Mouse (Mus musculus): ENCODE results near the gene Rara. TPM values are rescaled to one million over a fixed set of nuclear protein-coding genes. Genes with fewer than 3 reads are reported as not detected.

Gene Rara
- total RNA-seq, 1 experiment from 2014 or later, result 27.7 TPM

DNA sequence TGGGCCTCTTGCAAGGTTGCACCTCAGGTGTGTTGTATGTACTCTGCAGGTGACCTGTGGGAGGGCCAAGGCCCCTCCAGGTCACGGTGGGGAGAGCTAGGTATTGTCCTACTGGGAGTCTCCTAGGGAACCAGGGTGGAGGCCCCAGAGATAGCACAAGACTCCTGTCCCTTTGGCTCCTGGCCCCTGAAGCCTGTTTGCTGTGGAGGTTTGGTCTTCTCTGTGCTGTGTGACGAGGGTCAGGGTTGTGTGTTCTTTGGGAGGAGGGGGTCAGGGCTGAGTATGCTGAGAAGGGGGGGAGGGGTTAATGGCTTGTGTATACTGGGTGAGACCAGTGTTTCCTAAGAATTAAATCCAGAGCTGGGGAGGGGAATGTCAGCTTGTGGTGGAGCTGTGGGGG, 25.7 kb downstream of the Rara start:
- peak; percentile 2 for DNase-seq

DNA sequence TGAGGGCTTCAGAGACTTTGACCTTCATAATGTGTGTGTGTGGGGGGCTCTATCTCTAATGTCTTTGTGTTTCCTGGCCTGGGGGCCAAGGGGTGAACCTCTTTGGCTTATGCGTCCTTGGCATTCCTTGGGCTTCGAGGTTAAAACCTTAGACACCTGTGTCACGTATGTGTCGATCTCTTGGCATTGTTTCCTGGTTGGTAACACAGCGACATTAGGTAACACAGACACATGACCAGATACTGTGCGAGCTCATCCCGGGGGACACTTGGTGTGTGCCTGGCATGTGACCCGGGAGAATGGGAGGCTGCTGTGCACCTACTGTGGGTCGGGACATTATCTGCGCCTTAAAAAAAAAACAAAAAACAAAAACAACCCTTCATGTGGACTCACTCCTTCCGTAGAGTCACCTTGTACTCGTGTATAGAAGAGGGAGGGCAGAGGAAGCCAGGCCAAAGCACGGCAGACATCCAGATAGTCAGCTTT, 26.3 kb downstream of the Rara start:
- peak; percentile 8 for DNase-seq

DNA sequence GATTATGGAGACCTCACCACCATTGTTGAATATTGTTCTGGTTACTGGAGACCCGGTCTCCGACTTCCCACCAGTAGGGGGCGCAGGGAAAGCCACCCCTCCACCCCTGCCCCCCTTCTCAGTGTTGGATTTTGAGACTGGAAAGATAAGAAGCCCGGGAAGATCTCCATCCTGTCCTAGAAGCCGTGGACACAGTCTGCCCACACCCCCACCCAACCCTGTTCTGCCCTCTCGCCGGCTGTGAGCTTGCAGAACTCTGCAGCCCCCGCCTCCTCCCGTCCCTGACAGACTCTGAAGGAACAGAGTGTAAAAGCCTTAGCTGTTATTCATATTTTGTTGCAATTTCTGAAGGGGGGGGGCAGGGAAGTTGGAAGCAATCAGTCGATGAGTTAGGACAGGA, 26.8 kb downstream of the Rara start:
- peak; percentile 83 for DNase-seq

DNA sequence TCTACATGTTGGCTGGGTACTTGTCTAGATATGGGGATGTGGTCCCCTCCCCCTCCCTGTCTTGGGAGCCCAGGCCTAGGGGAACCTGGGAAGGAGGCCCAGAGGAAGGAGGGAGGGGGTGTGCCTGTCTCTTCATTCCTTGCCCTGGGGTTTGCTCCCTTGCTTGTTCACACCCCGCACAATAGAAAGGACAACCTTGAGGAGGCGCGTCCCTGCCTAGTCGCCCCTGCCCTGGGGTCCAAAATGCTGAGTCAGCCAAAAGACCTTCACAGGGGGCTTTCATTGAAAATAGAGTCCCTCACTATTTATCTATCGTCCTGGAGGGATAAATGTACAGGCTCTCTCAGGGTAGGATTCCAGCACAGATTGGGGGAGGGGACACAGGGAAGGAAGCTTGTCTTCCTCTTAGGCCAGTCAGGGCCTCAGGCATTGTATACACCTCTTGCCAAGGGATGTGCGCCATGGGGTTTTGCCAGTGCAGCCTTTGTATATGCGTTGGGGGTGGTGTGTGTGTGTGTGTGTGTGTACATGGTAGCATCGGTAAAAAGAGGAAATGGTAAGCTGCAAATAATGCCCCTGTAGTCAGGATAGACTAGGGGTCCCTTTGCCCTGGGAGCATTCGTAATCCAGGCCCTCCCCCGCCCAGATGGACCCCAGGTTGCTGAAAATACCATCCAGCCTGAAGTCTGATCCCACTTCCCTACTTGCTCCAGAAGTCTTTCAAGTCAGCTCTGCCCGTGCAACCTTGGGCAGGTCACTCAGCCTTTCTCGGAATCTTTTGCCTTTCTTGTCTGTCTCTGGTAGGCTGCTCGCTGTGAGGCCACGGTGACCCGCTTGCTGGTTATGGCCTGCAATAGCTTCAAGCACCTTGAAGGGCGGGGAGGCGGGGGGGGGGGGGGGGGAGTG, 27.4 kb downstream of the Rara start:
- no peak for DNase-seq

DNA sequence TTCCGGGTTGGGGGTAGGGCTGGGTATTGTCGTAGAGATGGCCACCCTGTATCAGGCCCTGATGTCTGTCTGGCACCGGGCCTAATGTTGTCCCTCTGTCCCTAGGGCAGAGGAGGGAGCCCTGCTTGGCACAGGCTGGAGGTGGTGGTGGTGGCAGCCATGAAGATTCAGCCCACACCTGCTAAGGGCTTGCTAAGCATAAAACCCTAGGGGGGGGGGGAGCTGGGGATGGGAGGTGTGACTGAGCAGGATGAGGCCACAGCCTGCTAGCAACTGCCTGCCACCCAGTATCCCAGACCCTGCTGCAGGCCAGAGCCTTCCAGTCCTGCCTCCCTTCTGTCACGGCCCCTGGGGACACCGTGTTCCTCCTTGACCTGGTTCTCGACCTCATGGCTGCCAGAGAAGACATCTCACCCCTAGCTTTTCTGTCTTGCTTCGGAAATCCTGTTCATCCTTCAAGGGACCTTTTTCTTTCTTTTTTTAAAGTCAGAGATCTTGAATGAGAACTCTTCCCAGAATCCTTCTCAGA, 28.2 kb downstream of the Rara start:
- DNase-seq, result peak; percentile 46

DNA sequence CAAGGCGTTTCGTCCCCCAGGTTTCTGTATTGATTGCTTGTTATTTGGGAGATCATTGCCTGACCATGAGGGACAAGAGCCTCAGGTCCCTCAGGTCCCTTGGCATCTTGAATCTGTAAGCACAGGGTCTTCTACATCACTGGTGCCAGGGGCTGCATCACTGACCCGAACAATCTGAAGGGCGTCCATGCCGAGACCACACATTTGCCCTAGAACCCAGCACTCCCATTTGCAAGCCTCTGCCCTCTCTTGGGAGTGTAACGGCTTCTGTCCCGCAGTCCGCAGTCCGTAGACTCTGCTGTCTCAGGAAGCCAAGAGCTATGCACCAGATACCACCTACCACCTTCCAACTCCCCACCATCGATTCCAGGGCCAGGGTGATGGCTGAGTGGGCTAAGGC, 28.7 kb downstream of the Rara start:
- DNase-seq, result no peak

DNA sequence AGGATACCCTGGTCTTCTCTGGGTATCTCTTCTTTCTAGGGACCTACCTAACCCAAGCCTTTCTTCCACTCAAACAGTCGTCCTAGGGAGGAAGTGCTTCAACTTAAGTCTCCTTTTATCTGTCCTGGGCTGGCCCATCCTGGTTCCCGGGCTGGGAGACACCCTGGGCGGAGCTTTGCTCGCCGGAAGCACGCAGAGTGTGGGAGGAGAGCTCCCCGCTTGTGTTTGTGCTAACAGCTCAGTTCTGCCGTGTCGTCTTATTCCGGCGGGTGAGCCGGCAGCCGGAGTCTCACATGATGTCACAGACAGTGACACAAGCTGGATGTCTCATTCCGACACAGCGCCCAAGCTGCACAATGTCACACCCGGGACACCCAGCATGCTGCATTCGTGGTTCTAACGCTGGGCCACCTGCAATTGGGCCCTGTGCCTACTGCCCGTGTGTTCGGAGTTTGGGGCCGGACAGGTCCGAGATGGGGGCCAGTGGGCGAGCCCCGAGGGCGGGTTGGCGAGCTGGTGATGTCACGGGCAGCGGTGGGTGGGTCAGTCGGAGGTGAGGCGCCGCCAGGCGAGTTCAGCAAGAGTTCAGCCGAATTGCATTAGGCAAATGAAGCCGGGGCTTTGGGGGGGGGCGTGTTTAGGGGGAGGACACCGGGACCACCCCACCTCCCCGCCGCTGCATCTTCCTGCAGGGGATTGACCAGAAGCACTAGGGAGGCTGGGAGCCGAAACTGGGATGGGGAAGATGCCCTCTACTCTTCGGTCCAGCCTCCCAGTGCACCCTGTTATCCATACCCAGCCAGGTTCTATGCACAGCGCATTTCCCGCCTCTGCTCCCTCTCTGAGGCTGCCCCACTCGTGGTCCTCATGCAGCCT, 32.1 kb downstream of the Rara start:
- peak; percentile 81 for DNase-seq

DNA sequence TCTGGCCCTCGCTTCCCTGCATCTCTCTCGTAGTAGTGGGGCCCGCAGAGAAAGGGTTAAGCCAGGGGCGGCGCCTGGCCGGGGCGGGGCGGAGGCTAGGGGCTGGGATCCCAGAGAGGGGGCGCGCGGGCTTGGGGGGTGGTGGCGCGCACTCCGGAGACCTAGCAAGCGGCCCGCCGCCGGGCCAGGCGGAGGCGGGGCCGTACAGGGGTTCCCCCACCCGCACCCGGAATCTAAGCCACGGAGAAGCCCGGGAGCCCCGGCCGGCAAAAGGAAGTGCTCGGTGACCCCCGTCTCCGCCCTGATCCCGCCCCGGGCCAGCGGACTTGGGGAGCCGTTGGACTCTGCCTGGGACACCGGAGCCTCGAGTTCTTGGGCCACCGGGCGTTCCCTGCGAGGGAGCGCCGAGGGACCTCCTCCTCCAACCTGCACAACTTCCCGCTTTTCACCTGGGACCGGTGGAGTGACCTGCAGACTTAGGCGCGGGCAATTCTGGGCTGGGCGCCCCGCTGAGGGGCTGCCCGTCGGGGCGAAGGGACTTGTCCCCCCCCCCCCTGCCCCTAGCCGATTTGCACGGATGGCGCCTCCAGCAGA, 32.8 kb downstream of the Rara start:
- peak; percentile 84 for DNase-seq

DNA sequence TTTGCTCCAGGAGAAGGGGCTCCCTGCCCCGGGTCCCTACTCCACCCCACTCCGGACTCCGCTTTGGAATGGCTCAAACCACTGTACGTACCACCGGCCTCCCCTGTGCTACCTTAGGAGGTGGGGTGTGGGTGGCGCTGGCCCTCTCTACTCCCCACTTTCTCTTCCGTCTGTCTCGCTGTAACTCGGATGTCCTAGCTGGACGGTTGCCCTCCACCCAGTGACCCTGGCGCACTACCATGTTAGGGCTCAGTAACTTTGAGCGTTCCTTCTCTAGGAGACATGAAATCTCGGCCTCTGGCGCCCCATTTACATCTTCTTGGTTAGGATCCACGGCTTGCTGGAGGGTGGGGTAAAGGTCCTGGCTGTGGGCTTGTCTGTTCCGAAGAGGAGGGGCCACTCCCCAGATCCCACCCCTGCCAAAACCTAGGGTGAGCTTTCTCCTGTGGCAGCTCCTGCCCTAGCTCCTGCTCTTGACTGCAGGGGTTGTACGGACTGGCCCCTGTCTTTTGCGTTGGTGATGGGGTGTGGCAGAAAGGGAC, 33.5 kb downstream of the Rara start:
- peak; percentile 51 for DNase-seq

DNA sequence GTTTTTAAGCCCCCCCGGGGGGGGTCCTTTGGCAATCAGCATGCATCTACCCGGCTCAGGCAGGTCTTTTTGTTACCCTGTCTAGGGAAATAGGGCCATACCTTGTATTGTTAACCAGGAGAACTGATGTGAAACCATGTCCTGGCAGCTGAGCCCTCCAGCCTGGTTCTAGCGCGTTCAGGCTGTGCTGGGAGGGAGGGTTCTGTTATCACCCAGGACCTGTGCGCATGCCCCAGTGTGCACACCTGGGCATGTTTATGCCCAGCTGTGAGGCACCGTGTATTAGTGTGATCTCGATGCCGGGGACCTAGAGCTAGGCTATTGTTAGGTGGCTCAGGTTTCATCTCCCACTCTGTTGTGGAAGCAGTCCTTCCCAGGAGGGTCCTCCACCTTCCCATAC, 34.1 kb downstream of the Rara start:
- DNase-seq, result no peak

DNA sequence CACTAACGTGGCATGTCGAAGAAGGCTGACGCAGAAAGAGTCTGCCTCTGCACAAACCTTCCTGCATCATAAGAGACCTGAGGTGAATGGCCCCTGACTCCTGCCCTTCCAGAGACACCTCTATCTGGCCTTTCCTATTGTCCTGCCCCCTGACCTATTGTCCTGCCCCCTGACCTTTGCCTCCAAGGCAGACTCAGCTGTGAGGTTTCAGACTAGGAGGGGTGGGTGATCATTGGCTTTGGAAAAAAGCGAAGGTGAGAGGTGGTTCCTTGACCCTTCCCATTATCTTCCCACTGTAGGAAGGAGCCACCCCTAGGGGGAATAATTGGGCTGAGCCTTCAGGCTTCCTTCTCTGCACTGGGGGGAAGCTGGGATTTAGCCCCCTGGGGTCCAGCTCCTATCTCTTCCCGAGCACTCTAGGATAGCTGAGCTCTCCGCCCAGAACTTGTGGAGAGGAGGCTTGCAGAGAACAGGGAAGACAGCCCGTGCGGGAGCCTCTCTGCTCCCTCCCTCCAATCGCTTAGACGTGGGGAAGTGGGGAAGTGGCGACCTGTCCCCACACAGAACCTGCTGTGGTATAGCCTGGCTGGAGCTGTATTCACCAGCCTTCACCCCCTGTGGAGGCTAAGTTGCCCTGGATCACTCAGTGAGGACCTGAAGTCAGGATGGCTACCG, 34.9 kb downstream of the Rara start:
- DNase-seq, result no peak

DNA sequence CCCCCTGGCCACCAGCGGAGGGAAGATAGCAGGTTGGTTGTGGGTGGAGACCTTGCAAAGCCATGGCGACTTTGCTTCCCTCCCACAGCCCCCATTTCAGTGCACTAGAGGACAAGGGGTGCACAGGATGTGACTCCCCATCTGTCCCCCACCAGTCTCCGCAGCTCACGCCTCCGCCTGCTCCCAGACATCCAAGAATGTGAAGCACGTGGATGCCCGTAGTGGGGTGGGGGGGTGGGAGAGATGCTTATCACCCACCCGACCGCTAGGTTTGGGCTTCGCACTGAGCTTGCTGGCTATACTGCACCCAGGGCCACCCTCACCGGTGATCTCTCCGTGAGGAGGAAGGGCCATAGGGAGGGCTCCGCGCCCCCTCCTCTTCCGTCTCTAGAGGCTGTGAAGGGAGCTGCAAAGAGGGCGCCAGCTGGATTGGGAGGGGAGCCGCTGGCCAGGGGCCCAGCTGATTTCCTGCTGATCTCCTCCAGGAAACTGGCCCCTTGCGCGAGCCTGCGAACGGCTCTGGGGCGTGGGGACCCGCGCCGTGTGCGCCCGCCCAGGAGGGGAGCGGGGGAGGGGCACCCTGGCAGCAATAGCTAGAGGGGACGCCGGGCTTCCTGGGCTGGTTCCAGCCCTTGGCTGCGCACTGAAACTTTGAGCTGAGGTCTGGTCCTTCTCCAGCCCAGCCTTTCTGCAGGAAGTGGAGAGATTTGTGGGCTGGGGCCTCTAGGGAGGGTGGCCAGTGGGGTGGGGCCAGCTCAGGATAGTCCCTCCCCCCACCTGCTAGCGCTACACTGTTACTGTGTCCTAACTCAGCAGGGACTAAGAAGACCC, 35.8 kb downstream of the Rara start:
- peak; percentile 80 for DNase-seq

DNA sequence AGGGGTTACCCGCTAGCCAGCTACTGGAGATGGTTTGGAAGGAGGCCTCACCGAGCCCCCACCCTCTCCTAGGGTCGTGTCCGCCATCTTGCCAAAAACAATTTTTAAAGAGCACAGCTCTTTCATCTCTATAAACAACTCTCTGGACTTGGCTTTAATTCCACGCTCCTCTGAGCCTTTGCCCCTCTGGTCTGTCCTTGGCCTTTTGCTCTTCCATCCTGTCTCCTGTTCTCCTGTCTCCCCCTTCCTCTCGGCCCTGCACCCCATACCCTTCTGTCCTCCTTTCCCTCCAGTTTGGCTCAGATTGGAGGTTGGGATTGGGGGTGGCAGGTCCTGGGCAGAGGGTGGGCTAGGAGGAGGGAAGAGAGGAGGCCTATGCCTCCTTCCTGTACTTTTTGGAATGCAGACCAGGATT, 36.6 kb downstream of the Rara start:
- DNase-seq, result no peak

DNA sequence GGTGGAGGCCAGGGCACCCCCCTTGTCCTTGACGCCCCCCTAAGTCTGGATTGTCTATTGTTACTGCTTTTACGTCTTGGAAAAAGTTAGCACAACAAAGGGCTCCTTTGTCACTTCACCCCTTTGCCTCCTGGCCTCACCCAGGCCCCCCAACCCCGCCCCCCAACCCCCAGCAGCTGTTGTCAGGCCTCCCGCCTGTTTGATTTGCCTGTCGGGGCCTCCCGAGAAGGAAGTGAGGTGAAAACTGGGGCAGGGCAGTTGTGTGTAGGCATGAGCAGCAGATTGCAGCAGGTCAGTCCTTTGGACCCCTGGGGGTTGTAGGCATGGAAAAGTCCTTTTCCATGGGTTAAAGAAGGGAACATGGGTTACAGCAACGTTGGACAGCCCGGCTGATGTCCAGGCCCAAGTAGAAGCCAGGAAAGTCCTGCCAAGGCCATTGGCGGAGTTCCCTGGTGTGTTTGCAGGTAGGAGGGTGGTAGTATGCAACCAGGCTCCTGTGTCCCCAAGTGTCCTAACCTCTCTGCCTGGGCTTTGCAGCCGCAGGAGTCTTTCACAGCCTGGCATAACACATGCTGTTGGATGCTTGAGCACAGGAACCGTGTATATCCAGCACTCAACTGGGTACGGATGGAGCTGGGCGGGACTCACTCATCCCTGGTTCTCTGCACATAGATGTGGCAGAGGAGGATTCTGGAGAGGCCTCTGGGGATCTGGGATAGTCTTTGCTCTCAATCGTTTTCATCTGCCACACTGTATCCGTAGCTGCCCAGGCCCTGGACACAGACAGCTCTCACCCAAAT, 37.2 kb downstream of the Rara start:
- DNase-seq, result no peak

DNA sequence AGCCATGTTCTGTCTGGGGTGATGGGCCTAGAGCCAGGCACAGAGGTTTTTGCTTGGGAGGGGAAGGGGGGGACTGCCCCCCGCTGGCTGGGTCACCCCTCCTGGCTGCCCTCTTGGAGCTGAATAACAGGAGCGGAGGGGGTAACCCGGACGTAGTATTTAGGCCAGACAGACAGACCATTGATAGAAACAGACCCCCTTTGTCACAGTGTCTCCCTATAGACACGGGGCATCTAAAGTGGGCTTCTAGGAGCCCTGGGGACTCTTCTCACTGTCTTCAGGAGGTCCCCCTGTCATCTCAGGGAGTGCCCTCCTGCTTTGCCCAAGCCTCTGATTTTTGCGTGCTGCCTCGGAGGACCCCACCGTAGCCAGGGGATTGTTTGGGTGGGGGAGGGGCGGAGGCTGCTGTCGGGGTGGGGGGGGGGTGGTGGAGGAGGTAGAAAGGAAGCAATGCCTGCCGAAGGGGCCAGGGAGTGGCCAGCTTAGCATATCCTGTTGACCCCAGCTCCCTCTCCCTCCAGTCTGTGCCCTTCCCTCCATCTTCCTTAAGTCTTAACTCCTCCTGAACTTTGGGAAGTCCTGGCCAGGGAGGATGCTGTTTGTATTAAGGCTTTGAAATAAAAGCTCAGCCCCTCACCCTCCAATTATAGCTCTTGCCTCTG, 37.9 kb downstream of the Rara start:
- no peak for DNase-seq

DNA sequence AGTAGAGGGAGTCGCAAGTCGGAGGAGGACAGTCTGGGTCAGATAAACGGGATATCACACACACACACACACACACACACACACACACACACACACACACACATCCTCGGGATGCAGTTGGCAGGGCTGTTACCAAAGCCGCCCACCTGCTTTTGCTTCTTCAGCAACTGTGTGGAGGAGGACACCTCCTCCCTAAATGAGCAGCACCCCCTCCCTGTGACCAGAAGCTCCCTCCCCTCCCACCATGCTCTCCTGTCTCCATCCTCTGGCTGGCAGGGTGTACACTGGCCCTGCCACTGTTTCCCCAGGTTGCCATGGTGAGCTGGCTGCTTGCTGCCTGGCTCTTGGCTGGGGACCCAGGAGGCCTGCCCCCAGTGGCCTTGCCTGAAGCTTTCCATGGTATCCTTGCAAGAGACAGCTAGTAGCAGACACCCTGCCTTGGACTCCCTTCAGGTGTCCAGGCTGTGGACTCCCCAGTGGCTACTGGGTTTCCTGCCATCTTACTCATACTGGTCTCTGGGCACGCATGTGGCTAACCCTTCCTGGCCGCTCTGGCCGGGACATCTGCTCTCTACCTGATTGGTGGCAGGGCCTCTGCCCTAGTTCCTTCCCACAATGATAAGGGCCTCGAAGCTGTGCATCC, 39.0 kb downstream of the Rara start:
- DNase-seq, result peak; percentile 78

DNA sequence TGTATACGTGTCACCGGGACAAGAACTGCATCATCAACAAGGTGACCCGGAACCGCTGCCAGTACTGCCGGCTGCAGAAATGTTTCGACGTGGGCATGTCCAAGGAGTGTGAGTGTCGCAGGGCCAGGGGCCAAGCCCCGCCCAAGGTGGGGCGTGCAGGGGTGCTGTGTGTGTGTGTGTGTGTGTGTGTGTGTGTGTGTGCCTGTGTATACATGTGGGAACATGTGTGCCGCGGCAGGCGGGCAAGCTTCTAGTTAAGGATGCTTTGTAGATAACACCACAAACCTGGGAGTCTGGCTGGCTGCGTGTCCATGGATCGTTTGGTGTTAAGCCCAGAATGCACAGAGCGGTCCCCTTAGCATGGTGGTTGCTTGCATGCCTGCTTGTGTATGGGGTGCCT, 40.5 kb downstream of the Rara start:
- no peak for DNase-seq

DNA sequence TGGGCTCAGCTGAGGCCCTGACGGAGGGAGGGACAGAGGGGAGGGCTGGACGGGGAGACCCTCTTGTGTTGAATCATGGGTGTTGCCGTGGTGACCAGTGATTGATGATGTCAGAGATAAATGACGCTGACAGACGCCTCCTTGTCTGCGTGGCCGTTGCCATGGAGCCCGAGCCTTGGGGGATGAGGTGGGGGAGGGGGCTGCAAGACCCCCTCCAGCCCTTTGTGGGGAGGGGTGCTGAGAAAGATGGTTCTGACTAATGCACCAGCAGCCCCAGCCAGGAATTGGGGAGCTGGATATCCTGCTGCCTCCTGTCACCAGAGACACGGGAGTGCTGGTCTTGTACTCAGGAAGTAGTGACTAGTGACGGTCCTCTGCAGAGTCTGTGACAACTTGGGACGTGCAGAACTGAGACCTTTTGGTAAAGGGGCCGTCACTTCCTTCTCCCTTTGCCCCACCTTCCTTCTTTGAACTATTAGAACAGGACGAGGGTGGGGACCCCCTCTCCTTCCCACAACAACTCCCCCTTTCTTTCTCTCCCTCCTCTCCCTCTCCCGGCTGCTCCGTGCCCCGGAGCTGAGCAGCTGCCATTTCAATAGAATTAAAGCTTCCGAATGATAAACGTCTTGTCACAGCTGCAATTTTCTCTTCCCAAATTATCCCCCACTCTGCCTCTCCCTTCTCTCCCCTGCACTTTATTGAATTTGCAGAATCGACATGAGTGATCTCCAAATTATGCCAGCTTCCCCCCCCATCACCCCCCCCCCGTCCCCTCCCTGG, 41.3 kb downstream of the Rara start:
- no peak for DNase-seq

Data from adrenal gland, postnatal 25 days (tissue).